Mouse (Mus musculus) limb, embryonic 14.5 days (tissue): ENCODE measurements around the gene Atrnl1. TPM values are rescaled to one million over a fixed set of nuclear protein-coding genes. Genes with fewer than 3 reads are reported as not detected.

Source experiments
- ATAC-seq: fragments of 200-750 bp; cut with Nextera tagmentation; 2 replicates; pipeline ENCODE4 v1.8.0; 2017; ENCODE audit warnings: low read depth, moderate number of reproducible peaks, moderate TSS enrichment; ENCODE audit not compliant: low FRiP score
- DNase-seq: peaks from one replicate; pipeline ENCODE4 v3.0.0-alpha.2; 2015; ENCODE audit warnings: low spot score
- H3K27ac ChIP-seq: fragments of 300-500 bp; sonication (generic); replicated peaks from 2 replicates; pipeline ENCODE4 v1.5.1; 2014; ENCODE audit warnings: low read depth, mild to moderate bottlenecking, low read length, moderate library complexity, mixed read lengths
- H3K27me3 ChIP-seq: fragments of 300-500 bp; sonication (generic); 2 replicates; pipeline ENCODE4 v1.6.1; 2014; ENCODE audit warnings: low read length, mixed read lengths; ENCODE audit not compliant: control insufficient read depth, insufficient read depth
- H3K36me3 ChIP-seq: fragments of 300-500 bp; sonication (generic); 2 replicates; pipeline ENCODE4 v1.6.1; 2014; ENCODE audit warnings: mild to moderate bottlenecking, low read length, moderate library complexity, mixed read lengths; ENCODE audit not compliant: control insufficient read depth, insufficient read depth
- H3K4me1 ChIP-seq: fragments of 300-500 bp; sonication (generic); 2 replicates; pipeline ENCODE4 v1.6.1; 2014; ENCODE audit warnings: antibody characterized with exemption, low read length, mixed read lengths; ENCODE audit not compliant: control insufficient read depth, insufficient read depth
- H3K4me2 ChIP-seq: fragments of 300-500 bp; sonication (generic); replicated peaks from 2 replicates; pipeline ENCODE4 v1.6.1; 2014; ENCODE audit warnings: low read depth, mild to moderate bottlenecking, low read length, moderate library complexity; ENCODE audit not compliant: severe bottlenecking
- H3K4me3 ChIP-seq: fragments of 300-500 bp; sonication (generic); replicated peaks from 2 replicates; pipeline ENCODE4 v1.5.1; 2014; ENCODE audit warnings: low read length
- H3K9ac ChIP-seq: fragments of 300-500 bp; sonication (generic); 2 replicates; pipeline ENCODE4 v1.6.1; 2014; ENCODE audit warnings: mild to moderate bottlenecking, low read depth, low read length, moderate library complexity; ENCODE audit not compliant: severe bottlenecking
- H3K9me3 ChIP-seq: fragments of 300-500 bp; sonication (generic); 2 replicates; pipeline ENCODE4 v1.6.1; 2016; ENCODE audit warnings: low read length; ENCODE audit not compliant: control insufficient read depth
- POLR2A ChIP-seq: fragments of 200-500 bp; IDR thresholded peaks from 2 replicates; pipeline ENCODE4 v1.8.0; 2012; ENCODE audit warnings: inconsistent platforms, mild to moderate bottlenecking, moderate library complexity, borderline replicate concordance; ENCODE audit not compliant: insufficient read depth, insufficient read length; ENCODE audit errors: extremely low read depth
- WGBS: fragments of 180-500 bp; shearing (Covaris S2); extraction: QIAGEN DNeasy Blood & Tissue Kit; methylation state at CpG from one replicate; pipeline ENCODE4 v1.1.7; 2014; 5-methylcytosine and 5-hydroxymethylcytosine counted together
- polyA plus RNA-seq, 2 experiments: library from polyadenylated mRNA; depleted of rRNA in 1 of 2; stranded (reverse) in 1 of 2; unstranded in 1 of 2; fragments of >200 nt; fragmentation: Nextera tagmentation in 1 of 2; extraction: Ambion mirVana in 1 of 2; gene quantifications; 2 replicates each; pipeline versions ENCODE4 v1.2.1 to v1.2.3; 2012 to 2014

Atrnl1 gene
- polyA plus RNA-seq, 2 experiments, result 7.7 to 19.9 TPM

DNA sequence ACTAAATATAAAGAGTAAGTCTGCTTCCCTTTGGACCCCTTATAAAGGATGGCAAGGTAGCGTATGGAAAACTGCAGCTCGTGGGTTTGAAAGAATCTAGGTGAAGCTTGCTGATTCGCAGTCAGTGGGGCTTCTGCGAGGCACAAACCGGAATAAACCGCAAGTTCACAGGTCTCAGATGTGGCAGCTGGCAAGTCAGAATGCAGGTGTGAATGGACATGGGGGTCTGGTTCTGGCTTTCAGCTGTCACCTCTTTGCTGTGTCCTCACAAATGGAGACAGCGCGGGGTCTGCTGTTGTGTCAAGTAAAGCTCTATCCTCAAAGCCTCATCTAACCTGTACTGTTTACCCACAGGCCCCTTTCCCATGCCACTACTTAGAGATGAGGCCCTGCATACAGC, 440.2 kb downstream of the Atrnl1 start:
- Histone ChIP-seq H3K9me3 (no peaks in the 10 kb centered on the region), H3K4me1 (no peaks in the 10 kb centered on the region), H3K9ac (no peak overlapping the region), H3K4me3 (no peak overlapping the region), H3K36me3 (no peaks in the 10 kb centered on the region), H3K27me3 (no peaks in the 10 kb centered on the region), H3K27ac (no peak overlapping the region), H3K4me2 (no peak overlapping the region)
- TF ChIP-seq POLR2A, result no peak
- ATAC-seq (no peak), DNase-seq (no peak)
- whole genome bisulfite sequencing, result 80% methylated on average over 8 of the region's 8 CpGs

GRCm38 (mm10) chr19:58051905-58052304, 441.1 kb downstream of the Atrnl1 start:
- Histone ChIP-seq H3K9me3 (no peaks in the 10 kb centered on the region), H3K9ac (no peak overlapping the region), H3K27me3 (no peaks in the 10 kb centered on the region), H3K4me2 (no peak overlapping the region), H3K4me1 (no peaks in the 10 kb centered on the region), H3K27ac (no peak overlapping the region), H3K36me3 (no peaks in the 10 kb centered on the region), H3K4me3 (no peak overlapping the region)
- WGBS, result 82% methylated on average over 13 of the region's 13 CpGs
- TF ChIP-seq POLR2A, result no peak
- DNase-seq (no peak), ATAC-seq (no peak)

GRCm38 (mm10) chr19:58052444-58053135, 441.8 kb downstream of the Atrnl1 start:
- Histone ChIP-seq H3K36me3 (no peaks in the 10 kb centered on the region), H3K4me2 (no peak overlapping the region), H3K27me3 (no peaks in the 10 kb centered on the region), H3K4me1 (no peaks in the 10 kb centered on the region), H3K9me3 (no peaks in the 10 kb centered on the region), H3K9ac (no peak overlapping the region), H3K4me3 (no peak overlapping the region), H3K27ac (no peak overlapping the region)
- ATAC-seq (no peak), DNase-seq (no peak)
- no peak for TF ChIP-seq POLR2A
- 76% methylated on average over 13 of the region's 13 CpGs for WGBS

GRCm38 (mm10) chr19:58059719-58060118, 448.9 kb downstream of the Atrnl1 start:
- no peak overlapping the region for H3K4me3 ChIP-seq
- H3K36me3 ChIP-seq, result no peaks in the 10 kb centered on the region
- no peak for DNase-seq
- H3K4me1 ChIP-seq, result peaks cover 12% of the 10 kb centered on the region; the same call in 1 of the 2 replicates
- TF ChIP-seq POLR2A, result no peak
- ATAC-seq, result no peak
- 22% methylated on average over 9 of the region's 9 CpGs for WGBS
- H3K9ac ChIP-seq, result no peak overlapping the region
- H3K27ac ChIP-seq, result no peak overlapping the region
- H3K4me2 ChIP-seq, result no peak overlapping the region
- no peaks in the 10 kb centered on the region for H3K9me3 ChIP-seq
- no peaks in the 10 kb centered on the region for H3K27me3 ChIP-seq

- H3K4me1 ChIP-seq, result peaks cover 12% of the 10 kb centered on the region; the same call in 1 of the 2 replicates
- H3K4me2 ChIP-seq, result 0 out of 2 replicates have a peak overlapping the region, but pooled peaks have one; percentile 16
- TF ChIP-seq POLR2A, result no peak
- no peak overlapping the region for H3K9ac ChIP-seq
- DNase-seq (no peak), ATAC-seq (peak; percentile 50)
- no peaks in the 10 kb centered on the region for H3K27me3 ChIP-seq
- WGBS, result 31% methylated on average over 12 of the region's 12 CpGs
- H3K36me3 ChIP-seq, result no peaks in the 10 kb centered on the region
- no peaks in the 10 kb centered on the region for H3K9me3 ChIP-seq
- H3K4me3 ChIP-seq, result no peak overlapping the region
- no peak overlapping the region for H3K27ac ChIP-seq
Observed at GRCm38 (mm10) chr19:58060199-58060853, 449.5 kb downstream of the Atrnl1 start.
